In the genomic region with DNA sequence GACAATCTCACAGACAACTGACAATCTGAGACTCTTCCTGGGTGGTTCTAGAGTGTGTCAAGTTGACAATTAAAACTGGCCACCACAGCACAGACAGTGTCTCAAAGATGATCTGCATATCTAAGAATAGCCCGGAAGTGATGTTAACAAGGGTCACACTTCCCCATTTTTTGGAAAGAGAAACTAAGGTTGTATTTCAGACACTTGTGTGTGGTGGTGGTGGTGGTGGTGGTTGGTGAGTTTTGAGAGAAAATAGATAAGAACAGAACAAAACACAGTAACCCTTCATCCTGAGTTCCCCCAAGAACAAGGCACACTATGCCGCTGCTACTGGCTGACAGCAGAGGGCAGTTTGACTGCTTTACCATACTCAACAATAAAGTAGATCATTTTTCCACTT, we compare ENCODE assay signal across 20 mouse cellular contexts.
A peak's percentile ranks its signal among the peaks of the same experiment; 100 is the strongest.
DNase-seq lines count a peak whose midpoint lies in the region; ATAC-seq and TF ChIP-seq lines count a peak whose summit lies in the region.
"Had no signal": no experiment of that assay in that cellular context is flagged by ENCODE, and none has a peak within 500 bp of the region (broad histone marks: within the 10 kb centered on the region; RNA-seq: fewer than 3 reads in every experiment).

No protein-coding gene starts in this region.

- H3K36me3 ChIP-seq in lung, postnatal 0 days (ENCODE audit: insufficient read depth, low read length) = no peaks in the 10 kb centered on the region
- H3K36me3 ChIP-seq in splenic B cell, adult 2 months (ENCODE audit: control insufficient read depth, insufficient read depth, low read length, poor library complexity, severe bottlenecking) = no peaks in the 10 kb centered on the region
- H3K36me3 ChIP-seq in forebrain, embryonic 14.5 days (ENCODE audit: control insufficient read depth, insufficient read depth, low read length) = no peaks in the 10 kb centered on the region
- H3K36me3 ChIP-seq: forebrain, embryonic 10.5 days; hindbrain, embryonic 15.5 days; midbrain, embryonic 10.5 days had no signal

- no peak overlapping the region for H3K27ac ChIP-seq in lung, postnatal 0 days (ENCODE audit: low read length)
- H3K27ac ChIP-seq in brown adipose tissue, adult 24 weeks (replicated peaks; ENCODE audit: low read depth, low read length) = 0 out of 2 replicates have a peak overlapping the region, but pooled peaks have one; percentile 33
- no peak overlapping the region for H3K27ac ChIP-seq in forebrain, embryonic 14.5 days (ENCODE audit: low read depth, low read length)
- H3K27ac ChIP-seq: forebrain, embryonic 10.5 days; hindbrain, embryonic 15.5 days; midbrain, embryonic 10.5 days had no signal

- H3K4me1 ChIP-seq in lung, postnatal 0 days (ENCODE audit: insufficient read depth, low read depth, low read length) = no peaks in the 10 kb centered on the region
- no peaks in the 10 kb centered on the region for H3K4me1 ChIP-seq in brown adipose tissue, adult 24 weeks (ENCODE audit: control insufficient read depth, insufficient read depth, insufficient read length, low read length)
- no peaks in the 10 kb centered on the region for H3K4me1 ChIP-seq in forebrain, embryonic 14.5 days (ENCODE audit: control insufficient read depth, insufficient read depth, low read length)

- H3K4me2 ChIP-seq in lung, postnatal 0 days (replicated peaks; ENCODE audit: low read depth, low read length) = no peak overlapping the region
- no peak overlapping the region for H3K4me2 ChIP-seq in forebrain, embryonic 14.5 days (ENCODE audit: low read length)
- H3K4me2 ChIP-seq: hindbrain, embryonic 15.5 days had no signal

- no peak for ATAC-seq in lung, postnatal 0 days
- no peak for ATAC-seq in forebrain, embryonic 14.5 days
- ATAC-seq: activated CD4-positive, CD25-positive, alpha-beta regulatory T cell, adult 4 months had no signal

- no peaks in the 10 kb centered on the region for H3K27me3 ChIP-seq in lung, postnatal 0 days (replicated peaks; ENCODE audit: insufficient read depth, low read length)
- no peaks in the 10 kb centered on the region for H3K27me3 ChIP-seq in splenic B cell, adult 2 months (ENCODE audit: control insufficient read depth, insufficient read depth, low read length, poor library complexity, severe bottlenecking)
- no peaks in the 10 kb centered on the region for H3K27me3 ChIP-seq in forebrain, embryonic 14.5 days (replicated peaks; ENCODE audit: control insufficient read depth, insufficient read depth, low read length)
- H3K27me3 ChIP-seq: hindbrain, embryonic 15.5 days had no signal

- no peak for TF ChIP-seq CTCF in lung, postnatal 0 days (IDR thresholded peaks at IDR 0.05)

- H3K9ac ChIP-seq in lung, postnatal 0 days (replicated peaks; ENCODE audit: low read depth) = no peak overlapping the region
- H3K9ac ChIP-seq in forebrain, embryonic 14.5 days (ENCODE audit: low read length) = no peak overlapping the region
- H3K9ac ChIP-seq: hindbrain, embryonic 15.5 days had no signal

- no peak for TF ChIP-seq EP300 in lung, postnatal 0 days (IDR thresholded peaks at IDR 0.05)

- no peak overlapping the region for H3K4me3 ChIP-seq in lung, postnatal 0 days (ENCODE audit: low read depth, low read length)
- H3K4me3 ChIP-seq in brown adipose tissue, adult 24 weeks (ENCODE audit: insufficient read depth, low read depth, low read length) = no peak overlapping the region
- no peak overlapping the region for H3K4me3 ChIP-seq in forebrain, embryonic 14.5 days (ENCODE audit: low read depth, low read length)
- H3K4me3 ChIP-seq: forebrain, embryonic 10.5 days; hindbrain, embryonic 15.5 days; midbrain, embryonic 10.5 days; myocyte had no signal

- H3K9me3 ChIP-seq in lung, postnatal 0 days (ENCODE audit: low read length) = no peaks in the 10 kb centered on the region
- no peaks in the 10 kb centered on the region for H3K9me3 ChIP-seq in forebrain, embryonic 14.5 days (replicated peaks; ENCODE audit: control insufficient read depth, low read length)
- H3K9me3 ChIP-seq: forebrain, embryonic 10.5 days; hindbrain, embryonic 15.5 days; midbrain, embryonic 10.5 days had no signal

- 93% methylated on average over 2 of the region's 2 CpGs for WGBS in lung, postnatal 0 days
- WGBS in forebrain, embryonic 14.5 days = 92% methylated on average over 2 of the region's 2 CpGs

- peak; percentile 26 for DNase-seq in lung, postnatal 25 days (ENCODE audit: low spot score)
- DNase-seq in lung, postnatal 0 days (ENCODE audit: low spot score) = no peak
- peak; percentile 10 to 28 for DNase-seq in monocyte, adult 2 months (ENCODE audit: low read depth in 1 of 2, low spot score in 2 of 2)
- peak; percentile 92 for DNase-seq in splenic B cell, adult 2 months (ENCODE audit: low read depth, low spot score)
- DNase-seq in gastrocnemius, adult 18-20 months (ENCODE audit: low spot score) = no peak
- no peak for DNase-seq in ovary, postnatal 10 days (ENCODE audit: low spot score)
- DNase-seq in forebrain, embryonic 14.5 days (ENCODE audit: low spot score) = no peak
- DNase-seq: adrenal gland, postnatal 25 days; cerebellum, adult 11 months; heart, adult 18-20 months; layer of hippocampus, postnatal 36 days; left cerebral cortex, postnatal 4 days; lung, adult 2 months; thymus, adult 2 months had no signal

Comparison
In these comparisons a context has a peak if more than half of its experiments do, and no peak if none do; other contexts are left out.
1. DNase-seq: peak in lung, postnatal 25 days (single experiment), monocyte, adult 2 months (2 of 2) and splenic B cell, adult 2 months (single experiment); none in lung, postnatal 0 days (single experiment), gastrocnemius, adult 18-20 months (single experiment), ovary, postnatal 10 days (single experiment) and forebrain, embryonic 14.5 days (single experiment).